Mouse (Mus musculus) limb, embryonic 15.5 days (tissue): ENCODE measurements around the gene 4833439L19Rik. TPM values are rescaled to one million over a fixed set of nuclear protein-coding genes. Genes with fewer than 3 reads are reported as not detected.

ENCODE experiments used
- ATAC-seq: fragments of 200-750 bp; cut with Nextera tagmentation; 2 replicates; pipeline ENCODE4 v1.8.0; 2017; ENCODE audit warnings: low read depth, moderate TSS enrichment; ENCODE audit not compliant: insufficient number of reproducible peaks, low FRiP score, low TSS enrichment
- H3K27ac ChIP-seq: fragments of 300-500 bp; sonication (generic); 2 replicates; pipeline ENCODE4 v1.5.1; 2015; ENCODE audit warnings: moderate library complexity, mild to moderate bottlenecking, inconsistent platforms
- H3K27me3 ChIP-seq: fragments of 300-500 bp; sonication (generic); 2 replicates; pipeline ENCODE4 v1.6.1; 2015; ENCODE audit warnings: inconsistent platforms
- H3K36me3 ChIP-seq: fragments of 300-500 bp; sonication (generic); 2 replicates; pipeline ENCODE4 v1.6.1; 2015; ENCODE audit warnings: inconsistent platforms
- H3K4me1 ChIP-seq: fragments of 300-500 bp; sonication (generic); 2 replicates; pipeline ENCODE4 v1.6.1; 2015; ENCODE audit warnings: inconsistent platforms
- H3K4me2 ChIP-seq: fragments of 300-500 bp; sonication (generic); 2 replicates; pipeline ENCODE4 v1.6.1; 2015; ENCODE audit warnings: mild to moderate bottlenecking, inconsistent platforms
- H3K4me3 ChIP-seq: fragments of 300-500 bp; sonication (generic); 2 replicates; pipeline ENCODE4 v1.5.1; 2015; ENCODE audit warnings: mild to moderate bottlenecking, inconsistent platforms
- H3K9ac ChIP-seq: fragments of 300-500 bp; sonication (generic); 2 replicates; pipeline ENCODE4 v1.6.1; 2015; ENCODE audit warnings: inconsistent platforms
- H3K9me3 ChIP-seq: fragments of 300-500 bp; sonication (generic); 2 replicates; pipeline ENCODE4 v1.6.1; 2016; ENCODE audit warnings: inconsistent platforms
- WGBS: fragments of 180-500 bp; shearing (Covaris S2); methylation state at CpG from one replicate; pipeline ENCODE4 v1.1.7; 2015; 5-methylcytosine and 5-hydroxymethylcytosine counted together
- polyA plus RNA-seq: library from polyadenylated mRNA; unstranded; fragments of >200 nt; fragmentation: Nextera tagmentation; extraction: Ambion mirVana; gene quantifications from 2 replicates; pipeline ENCODE4 v1.2.1, GENCODE M21; 2015

Gene 4833439L19Rik
- polyA plus RNA-seq, 1 experiment from 2014 or later, result 128 TPM

GRCm38 (mm10) chr13:54562562-54562961, 2.7 kb downstream of the 4833439L19Rik start:
- no peak overlapping the region for H3K9ac ChIP-seq
- H3K36me3 ChIP-seq, result peaks cover 53% of the 10 kb centered on the region
- H3K27ac ChIP-seq, result no peak overlapping the region
- no peak for ATAC-seq
- no peak overlapping the region for H3K4me2 ChIP-seq
- 69% methylated on average over 7 of the region's 7 CpGs for WGBS
- H3K9me3 ChIP-seq, result no peaks in the 10 kb centered on the region
- H3K27me3 ChIP-seq, result no peaks in the 10 kb centered on the region
- no peak overlapping the region for H3K4me3 ChIP-seq
- peaks cover 19% of the 10 kb centered on the region for H3K4me1 ChIP-seq

GRCm38 (mm10) chr13:54560608-54561007, 4.6 kb downstream of the 4833439L19Rik start:
- Histone ChIP-seq H3K9ac (no peak overlapping the region), H3K27me3 (no peaks in the 10 kb centered on the region), H3K4me1 (peaks cover 18% of the 10 kb centered on the region), H3K4me3 (no peak overlapping the region), H3K9me3 (no peaks in the 10 kb centered on the region), H3K27ac (no peak overlapping the region), H3K4me2 (no peak overlapping the region), H3K36me3 (peaks cover 72% of the 10 kb centered on the region)
- WGBS, result 94% methylated on average over 7 of the region's 7 CpGs
- no peak for ATAC-seq

- Histone ChIP-seq H3K4me2 (no peak overlapping the region), H3K4me3 (no peak overlapping the region), H3K9me3 (no peaks in the 10 kb centered on the region), H3K36me3 (peaks cover 79% of the 10 kb centered on the region), H3K27ac (no peak overlapping the region), H3K9ac (no peak overlapping the region), H3K4me1 (peaks cover 15% of the 10 kb centered on the region), H3K27me3 (no peaks in the 10 kb centered on the region)
- ATAC-seq, result no peak
- WGBS, result 92% methylated on average over 2 of the region's 2 CpGs
These were observed 5.6 kb downstream of the 4833439L19Rik start for GRCm38 (mm10) chr13:54559656-54560055.

GRCm38 (mm10) chr13:54557652-54558051, 7.6 kb downstream of the 4833439L19Rik start:
- H3K4me3 ChIP-seq, result no peak overlapping the region
- H3K27me3 ChIP-seq, result no peaks in the 10 kb centered on the region
- no peak overlapping the region for H3K4me2 ChIP-seq
- peaks cover 2% of the 10 kb centered on the region; the same call in 1 of the 2 replicates for H3K4me1 ChIP-seq
- H3K9ac ChIP-seq, result no peak overlapping the region
- no peak overlapping the region for H3K27ac ChIP-seq
- no peaks in the 10 kb centered on the region for H3K9me3 ChIP-seq
- 94% methylated on average over 1 of the region's 1 CpGs for WGBS
- peaks cover 88% of the 10 kb centered on the region for H3K36me3 ChIP-seq
- ATAC-seq, result no peak

GRCm38 (mm10) chr13:54556796-54557195, 8.4 kb downstream of the 4833439L19Rik start:
- H3K36me3 ChIP-seq, result peaks cover 94% of the 10 kb centered on the region
- H3K4me3 ChIP-seq, result no peak overlapping the region
- no peak overlapping the region for H3K4me2 ChIP-seq
- no peaks in the 10 kb centered on the region for H3K4me1 ChIP-seq
- no peak for ATAC-seq
- no peak overlapping the region for H3K9ac ChIP-seq
- no peak overlapping the region for H3K27ac ChIP-seq
- no peaks in the 10 kb centered on the region for H3K9me3 ChIP-seq
- 90% methylated on average over 3 of the region's 3 CpGs for WGBS
- no peaks in the 10 kb centered on the region for H3K27me3 ChIP-seq

GRCm38 (mm10) chr13:54556176-54556575, 9.1 kb downstream of the 4833439L19Rik start:
- Histone ChIP-seq H3K27ac (no peak overlapping the region), H3K9me3 (no peaks in the 10 kb centered on the region), H3K36me3 (peaks cover 94% of the 10 kb centered on the region), H3K4me2 (no peak overlapping the region), H3K4me1 (no peaks in the 10 kb centered on the region), H3K9ac (no peak overlapping the region), H3K27me3 (no peaks in the 10 kb centered on the region), H3K4me3 (no peak overlapping the region)
- ATAC-seq, result no peak
- WGBS, result 93% methylated on average over 9 of the region's 9 CpGs

- peaks cover 65% of the 10 kb centered on the region for H3K36me3 ChIP-seq
- H3K9ac ChIP-seq, result no peak overlapping the region
- H3K4me1 ChIP-seq, result no peaks in the 10 kb centered on the region
- no peaks in the 10 kb centered on the region for H3K27me3 ChIP-seq
- WGBS, result 78% methylated on average over 7 of the region's 7 CpGs
- no peak overlapping the region for H3K4me3 ChIP-seq
- H3K4me2 ChIP-seq, result no peak overlapping the region
- no peaks in the 10 kb centered on the region for H3K9me3 ChIP-seq
- ATAC-seq, result no peak
- H3K27ac ChIP-seq, result no peak overlapping the region
These were observed 17.2 kb downstream of the 4833439L19Rik start for GRCm38 (mm10) chr13:54548036-54548435.

- Histone ChIP-seq H3K9ac (no peak overlapping the region), H3K4me1 (no peaks in the 10 kb centered on the region), H3K4me3 (no peak overlapping the region), H3K9me3 (no peaks in the 10 kb centered on the region), H3K27ac (no peak overlapping the region), H3K4me2 (no peak overlapping the region), H3K27me3 (no peaks in the 10 kb centered on the region), H3K36me3 (peaks cover 63% of the 10 kb centered on the region)
- no peak for ATAC-seq
These were observed 33.1 kb downstream of the 4833439L19Rik start for GRCm38 (mm10) chr13:54532134-54532533.

- no peak overlapping the region for H3K27ac ChIP-seq
- no peak overlapping the region for H3K9ac ChIP-seq
- 79% methylated on average over 6 of the region's 6 CpGs for WGBS
- no peak for ATAC-seq
- no peak overlapping the region for H3K4me2 ChIP-seq
- peaks cover 72% of the 10 kb centered on the region for H3K36me3 ChIP-seq
- no peaks in the 10 kb centered on the region for H3K27me3 ChIP-seq
- no peak overlapping the region for H3K4me3 ChIP-seq
- H3K9me3 ChIP-seq, result no peaks in the 10 kb centered on the region
- no peaks in the 10 kb centered on the region for H3K4me1 ChIP-seq
These were observed 38.1 kb downstream of the 4833439L19Rik start for GRCm38 (mm10) chr13:54527140-54527539.

- H3K4me3 ChIP-seq, result no peak overlapping the region
- no peak overlapping the region for H3K4me2 ChIP-seq
- peaks cover 23% of the 10 kb centered on the region for H3K36me3 ChIP-seq
- no peak overlapping the region for H3K27ac ChIP-seq
- no peak overlapping the region for H3K9ac ChIP-seq
- H3K27me3 ChIP-seq, result no peaks in the 10 kb centered on the region
- ATAC-seq, result no peak
- no peaks in the 10 kb centered on the region for H3K4me1 ChIP-seq
- H3K9me3 ChIP-seq, result no peaks in the 10 kb centered on the region
These were observed 44.1 kb downstream of the 4833439L19Rik start for GRCm38 (mm10) chr13:54521181-54521580.

GRCm38 (mm10) chr13:54520221-54520620, 45.0 kb downstream of the 4833439L19Rik start:
- ATAC-seq, result no peak
- H3K9ac ChIP-seq, result no peak overlapping the region
- no peak overlapping the region for H3K27ac ChIP-seq
- H3K9me3 ChIP-seq, result no peaks in the 10 kb centered on the region
- WGBS, result 90% methylated on average over 4 of the region's 4 CpGs
- H3K36me3 ChIP-seq, result peaks cover 14% of the 10 kb centered on the region
- H3K4me1 ChIP-seq, result no peaks in the 10 kb centered on the region
- no peaks in the 10 kb centered on the region for H3K27me3 ChIP-seq
- no peak overlapping the region for H3K4me3 ChIP-seq
- no peak overlapping the region for H3K4me2 ChIP-seq

GRCm38 (mm10) chr13:54505920-54506319, 59.3 kb downstream of the 4833439L19Rik start:
- Histone ChIP-seq H3K27me3 (no peaks in the 10 kb centered on the region), H3K27ac (no peak overlapping the region), H3K36me3 (no peaks in the 10 kb centered on the region), H3K4me2 (no peak overlapping the region), H3K4me3 (no peak overlapping the region), H3K9me3 (no peaks in the 10 kb centered on the region), H3K4me1 (peaks cover 14% of the 10 kb centered on the region), H3K9ac (no peak overlapping the region)
- WGBS, result 98% methylated on average over 1 of the region's 1 CpGs
- ATAC-seq, result no peak

GRCm38 (mm10) chr13:54504611-54505260, 60.5 kb downstream of the 4833439L19Rik start:
- Histone ChIP-seq H3K9ac (peak overlapping the region; percentile 78), H3K27ac (peak overlapping the region; percentile 82), H3K4me2 (peak overlapping the region; percentile 91), H3K4me3 (peak overlapping the region; percentile 79), H3K27me3 (no peaks in the 10 kb centered on the region), H3K36me3 (no peaks in the 10 kb centered on the region), H3K9me3 (no peaks in the 10 kb centered on the region), H3K4me1 (peaks cover 14% of the 10 kb centered on the region)
- 21% methylated on average over 7 of the region's 7 CpGs for WGBS
- no peak for ATAC-seq
